Comparison of ENCODE assay signal across 12 mouse cellular contexts in the genomic region with DNA sequence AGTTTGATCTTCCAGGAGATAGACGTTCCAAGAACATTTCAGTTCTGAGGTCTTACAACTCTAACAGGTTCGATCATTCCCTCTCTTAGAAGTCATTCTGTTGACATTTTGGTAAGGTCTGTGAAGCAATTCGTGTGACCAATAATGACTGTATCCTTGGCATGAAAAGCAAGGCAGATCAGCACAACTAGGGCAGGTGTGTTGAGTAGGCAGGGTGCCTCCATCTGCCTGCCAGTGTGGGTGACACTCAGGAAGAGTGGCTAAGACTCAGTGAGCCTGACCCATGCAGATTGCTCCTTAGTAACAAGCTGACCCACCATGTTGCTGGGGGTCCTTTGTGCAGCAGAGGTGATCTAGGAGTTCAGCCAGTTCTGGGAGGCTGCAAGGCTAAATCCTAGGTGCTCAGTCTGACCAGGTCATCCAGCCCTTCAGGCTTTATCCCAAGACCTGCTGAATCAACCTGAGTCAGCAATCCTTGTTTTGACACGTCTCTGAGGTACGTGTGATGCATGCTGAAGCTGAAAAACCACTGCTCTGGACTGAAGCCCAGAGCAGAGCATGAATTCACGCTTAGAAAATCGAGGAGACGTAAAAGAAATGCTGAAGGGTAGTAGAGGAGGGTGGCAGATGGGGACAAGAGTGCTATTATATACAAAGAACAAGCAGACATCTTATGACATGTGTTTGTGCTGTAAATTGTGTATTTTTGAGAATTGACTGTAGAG.
A peak's percentile ranks its signal among the peaks of the same experiment; 100 is the strongest.
DNase-seq lines count a peak whose midpoint lies in the region; ATAC-seq lines count a peak whose summit lies in the region.
"Had no signal": no experiment of that assay in that cellular context is flagged by ENCODE, and none has a peak within 500 bp of the region (broad histone marks: within the 10 kb centered on the region; RNA-seq: fewer than 3 reads in every experiment).

No protein-coding gene starts in this region.

- no peaks in the 10 kb centered on the region for H3K27me3 ChIP-seq in limb, embryonic 15.5 days
- H3K27me3 ChIP-seq in limb, embryonic 10.5 days (ENCODE audit: low read depth, poor library complexity, severe bottlenecking), result no peaks in the 10 kb centered on the region

- no peak overlapping the region for H3K4me2 ChIP-seq in limb, embryonic 15.5 days

- no peaks in the 10 kb centered on the region for H3K9me3 ChIP-seq in limb, embryonic 15.5 days
- H3K9me3 ChIP-seq in limb, embryonic 10.5 days (replicated peaks), result no peaks in the 10 kb centered on the region
- H3K9me3 ChIP-seq: hindbrain, embryonic 10.5 days had no signal

- no peak overlapping the region for H3K9ac ChIP-seq in limb, embryonic 15.5 days
- H3K9ac ChIP-seq: liver, embryonic 14.5 days had no signal

- H3K36me3 ChIP-seq in limb, embryonic 15.5 days, result no peaks in the 10 kb centered on the region
- no peaks in the 10 kb centered on the region for H3K36me3 ChIP-seq in limb, embryonic 10.5 days
- H3K36me3 ChIP-seq: hindbrain, embryonic 10.5 days had no signal

- H3K4me3 ChIP-seq in limb, embryonic 15.5 days, result no peak overlapping the region
- no peak overlapping the region for H3K4me3 ChIP-seq in limb, embryonic 10.5 days
- H3K4me3 ChIP-seq: hindbrain, embryonic 10.5 days had no signal

- WGBS in limb, embryonic 15.5 days, result 54% methylated on average over 8 of the region's 8 CpGs
- 86% methylated on average over 8 of the region's 8 CpGs for WGBS in limb, embryonic 10.5 days

- 0 out of 2 replicates have a peak, but pooled peaks have one; percentile 48 for ATAC-seq in limb, embryonic 15.5 days (ENCODE audit: insufficient number of reproducible peaks, low FRiP score, low TSS enrichment, low read depth)

- peaks cover 8% of the 10 kb centered on the region; the same call in 1 of the 2 replicates for H3K4me1 ChIP-seq in limb, embryonic 15.5 days
- peaks cover 11% of the 10 kb centered on the region; the same call in 1 of the 2 replicates for H3K4me1 ChIP-seq in limb, embryonic 10.5 days
- H3K4me1 ChIP-seq: hindbrain, embryonic 10.5 days had no signal

- H3K27ac ChIP-seq in limb, embryonic 15.5 days, result peak overlapping the region; percentile 47
- no peak overlapping the region for H3K27ac ChIP-seq in limb, embryonic 10.5 days
- H3K27ac ChIP-seq: hindbrain, embryonic 10.5 days; liver, embryonic 14.5 days had no signal

- peak; percentile 5 for DNase-seq in adrenal gland, postnatal 14 days
- no peak for DNase-seq in adrenal gland, postnatal 4 days (ENCODE audit: low spot score in 2 of 2)
- DNase-seq in limb, embryonic 10.5 days (ENCODE audit: low spot score), result no peak
- DNase-seq in cerebellum, adult 9-10 months, result peak; percentile 13
- peak; percentile 27 to 47 for DNase-seq in left cerebral cortex, postnatal 14 days (ENCODE audit: low spot score in 2 of 2)
- no peak for DNase-seq in gastrocnemius, postnatal 25 days
- no peak for DNase-seq in spleen, postnatal 10 days (ENCODE audit: low spot score in 2 of 2)
- DNase-seq: heart, adult 11 months; kidney, postnatal 25 days had no signal

- intact Hi-C loops in left cerebral cortex, postnatal 14 days (cut with DNase I), result no loop called here

Comparison
In these comparisons a context has a peak if more than half of its experiments do, and no peak if none do; other contexts are left out.
1. DNase-seq: peak in adrenal gland, postnatal 14 days (single experiment), cerebellum, adult 9-10 months (single experiment) and left cerebral cortex, postnatal 14 days (2 of 2); none in adrenal gland, postnatal 4 days (0 of 2), limb, embryonic 10.5 days (single experiment), gastrocnemius, postnatal 25 days (single experiment) and spleen, postnatal 10 days (0 of 2).